Mouse (Mus musculus) liver, embryonic 12.5 days (tissue): ENCODE results near the gene Smarcd1. TPM values are rescaled to one million over a fixed set of nuclear protein-coding genes. Genes with fewer than 3 reads are reported as not detected.
A peak's percentile ranks its signal among the peaks of the same experiment; 100 is the strongest.

Source experiments
- ATAC-seq: fragments of 200-750 bp; cut with Nextera tagmentation; 2 replicates; pipeline ENCODE4 v1.8.0; 2017; ENCODE audit warnings: moderate number of reproducible peaks, mild to moderate bottlenecking, moderate library complexity
- H3K27ac ChIP-seq: fragments of 300-500 bp; sonication (generic); 2 replicates; pipeline ENCODE4 v1.5.1; 2016; ENCODE audit warnings: mild to moderate bottlenecking
- H3K27me3 ChIP-seq: fragments of 300-500 bp; sonication (generic); replicated peaks from 2 replicates; pipeline ENCODE4 v1.6.1; 2016; ENCODE audit warnings: mild to moderate bottlenecking, moderate library complexity
- H3K36me3 ChIP-seq: fragments of 300-500 bp; sonication (generic); 2 replicates; pipeline ENCODE4 v1.6.1; 2016; ENCODE audit warnings: mild to moderate bottlenecking, moderate library complexity
- H3K4me1 ChIP-seq: fragments of 300-500 bp; sonication (generic); 2 replicates; pipeline ENCODE4 v1.6.1; 2016
- H3K4me2 ChIP-seq: fragments of 300-500 bp; sonication (generic); 2 replicates; pipeline ENCODE4 v1.6.1; 2016; ENCODE audit warnings: mild to moderate bottlenecking, moderate library complexity
- H3K4me3 ChIP-seq: fragments of 300-500 bp; sonication (generic); 2 replicates; pipeline ENCODE4 v1.5.1; 2016; ENCODE audit warnings: mild to moderate bottlenecking, moderate library complexity
- H3K9ac ChIP-seq: fragments of 300-500 bp; sonication (generic); 2 replicates; pipeline ENCODE4 v1.6.1; 2016; ENCODE audit warnings: mild to moderate bottlenecking, moderate library complexity
- H3K9me3 ChIP-seq: fragments of 300-500 bp; sonication (generic); replicated peaks from 2 replicates; pipeline ENCODE4 v1.6.1; 2016; ENCODE audit warnings: mild to moderate bottlenecking, moderate library complexity
- WGBS: fragments of 180-500 bp; shearing (Covaris S2); methylation state at CpG from one replicate; pipeline ENCODE4 v1.1.7; 2016; ENCODE audit not compliant: insufficient replicate concordance; 5-methylcytosine and 5-hydroxymethylcytosine counted together
- polyA plus RNA-seq: library from polyadenylated mRNA; unstranded; fragments of >200 nt; fragmentation: Nextera tagmentation; extraction: Ambion mirVana; gene quantifications from 2 replicates; pipeline ENCODE4 v1.2.1, GENCODE M21; 2016

The Smarcd1 gene
- polyA plus RNA-seq, 1 experiment from 2014 or later: 12.6 TPM

GRCm38 (mm10) chr15:99708176-99708575 is 6.2 kb downstream of the Smarcd1 start:
- peaks cover 91% of the 10 kb centered on the region for H3K36me3 ChIP-seq
- 91% methylated on average over 13 of the region's 13 CpGs for WGBS

GRCm38 (mm10) chr15:99710221-99711190 is 8.6 kb downstream of the Smarcd1 start:
- no peak for ATAC-seq
- H3K4me2 ChIP-seq: no peak overlapping the region
- peaks cover 86% of the 10 kb centered on the region for H3K36me3 ChIP-seq
- no peak overlapping the region for H3K4me3 ChIP-seq
- WGBS: 78% methylated on average over 10 of the region's 10 CpGs
- peaks cover 6% of the 10 kb centered on the region for H3K4me1 ChIP-seq
- H3K9me3 ChIP-seq: no peaks in the 10 kb centered on the region
- H3K9ac ChIP-seq: no peak overlapping the region
- no peaks in the 10 kb centered on the region for H3K27me3 ChIP-seq
- H3K27ac ChIP-seq: peak overlapping the region; percentile 10; the same call in 1 of the 2 replicates

More at GRCm38 (mm10) chr15:99708176-99708575, 6.2 kb downstream of the Smarcd1 start:
- Histone ChIP-seq H3K9me3 (no peaks in the 10 kb centered on the region), H3K4me2 (no peak overlapping the region), H3K9ac (no peak overlapping the region), H3K27me3 (no peaks in the 10 kb centered on the region), H3K4me1 (peaks cover 14% of the 10 kb centered on the region), H3K27ac (no peak overlapping the region), H3K4me3 (no peak overlapping the region)
- no peak for ATAC-seq

- no peak overlapping the region for H3K27ac ChIP-seq
- H3K4me1 ChIP-seq: peaks cover 16% of the 10 kb centered on the region
Measured at GRCm38 (mm10) chr15:99711491-99711890, 9.6 kb downstream of the Smarcd1 start.

GRCm38 (mm10) chr15:99712666-99713559 is 11.0 kb downstream of the Smarcd1 start:
- H3K36me3 ChIP-seq: peaks cover 65% of the 10 kb centered on the region
- H3K9me3 ChIP-seq: no peaks in the 10 kb centered on the region
- no peak overlapping the region for H3K4me3 ChIP-seq
- WGBS: 75% methylated on average over 13 of the region's 13 CpGs
- no peak overlapping the region for H3K9ac ChIP-seq
- no peak overlapping the region for H3K27ac ChIP-seq
- peaks cover 23% of the 10 kb centered on the region for H3K4me1 ChIP-seq
- no peak for ATAC-seq
- H3K4me2 ChIP-seq: no peak overlapping the region
- no peaks in the 10 kb centered on the region for H3K27me3 ChIP-seq

More at GRCm38 (mm10) chr15:99711491-99711890, 9.6 kb downstream of the Smarcd1 start:
- Histone ChIP-seq H3K9ac (no peak overlapping the region), H3K4me2 (no peak overlapping the region), H3K27me3 (no peaks in the 10 kb centered on the region), H3K36me3 (peaks cover 79% of the 10 kb centered on the region), H3K9me3 (no peaks in the 10 kb centered on the region), H3K4me3 (no peak overlapping the region)
- ATAC-seq: no peak
- WGBS: 65% methylated on average over 3 of the region's 3 CpGs

GRCm38 (mm10) chr15:99713569-99713968 is 11.6 kb downstream of the Smarcd1 start:
- H3K36me3 ChIP-seq: peaks cover 59% of the 10 kb centered on the region
- no peak overlapping the region for H3K27ac ChIP-seq
- peaks cover 23% of the 10 kb centered on the region for H3K4me1 ChIP-seq
- H3K27me3 ChIP-seq: no peaks in the 10 kb centered on the region
- 81% methylated on average over 3 of the region's 3 CpGs for WGBS
- no peaks in the 10 kb centered on the region for H3K9me3 ChIP-seq
- no peak for ATAC-seq
- no peak overlapping the region for H3K9ac ChIP-seq
- H3K4me2 ChIP-seq: no peak overlapping the region
- H3K4me3 ChIP-seq: no peak overlapping the region

- H3K36me3 ChIP-seq: peaks cover 53% of the 10 kb centered on the region
- H3K27me3 ChIP-seq: no peaks in the 10 kb centered on the region
- no peaks in the 10 kb centered on the region for H3K9me3 ChIP-seq
- no peak overlapping the region for H3K4me2 ChIP-seq
- 67% methylated on average over 4 of the region's 4 CpGs for WGBS
- no peak overlapping the region for H3K4me3 ChIP-seq
- no peak overlapping the region for H3K9ac ChIP-seq
- H3K27ac ChIP-seq: no peak overlapping the region
- no peak for ATAC-seq
- peaks cover 23% of the 10 kb centered on the region for H3K4me1 ChIP-seq
Measured at GRCm38 (mm10) chr15:99714206-99714605, 12.3 kb downstream of the Smarcd1 start.

GRCm38 (mm10) chr15:99714858-99715257 is 12.9 kb downstream of the Smarcd1 start:
- peak; percentile 28; the same call in 1 of the 2 replicates for ATAC-seq
- no peaks in the 10 kb centered on the region for H3K27me3 ChIP-seq
- H3K9me3 ChIP-seq: no peaks in the 10 kb centered on the region
- H3K27ac ChIP-seq: no peak overlapping the region
- no peak overlapping the region for H3K4me2 ChIP-seq
- WGBS: 36% methylated on average over 7 of the region's 7 CpGs
- H3K9ac ChIP-seq: no peak overlapping the region
- H3K4me3 ChIP-seq: no peak overlapping the region
- peaks cover 23% of the 10 kb centered on the region for H3K4me1 ChIP-seq
- H3K36me3 ChIP-seq: peaks cover 46% of the 10 kb centered on the region

GRCm38 (mm10) chr15:99715361-99715865 is 13.5 kb downstream of the Smarcd1 start:
- Histone ChIP-seq H3K4me2 (no peak overlapping the region), H3K9ac (no peak overlapping the region), H3K4me1 (peaks cover 23% of the 10 kb centered on the region), H3K27ac (0 out of 2 replicates have a peak overlapping the region, but pooled peaks have one; percentile 46), H3K27me3 (no peaks in the 10 kb centered on the region), H3K4me3 (no peak overlapping the region), H3K9me3 (no peaks in the 10 kb centered on the region), H3K36me3 (peaks cover 42% of the 10 kb centered on the region)
- WGBS: 67% methylated on average over 13 of the region's 13 CpGs
- no peak for ATAC-seq

GRCm38 (mm10) chr15:99715982-99716746 is 14.2 kb downstream of the Smarcd1 start:
- no peak overlapping the region for H3K4me3 ChIP-seq
- H3K27me3 ChIP-seq: no peaks in the 10 kb centered on the region
- H3K9ac ChIP-seq: no peak overlapping the region
- no peak for ATAC-seq
- H3K27ac ChIP-seq: peak overlapping the region; percentile 46; the same call in 1 of the 2 replicates
- no peak overlapping the region for H3K4me2 ChIP-seq
- H3K4me1 ChIP-seq: peaks cover 23% of the 10 kb centered on the region
- peaks cover 38% of the 10 kb centered on the region for H3K36me3 ChIP-seq
- 66% methylated on average over 11 of the region's 11 CpGs for WGBS
- no peaks in the 10 kb centered on the region for H3K9me3 ChIP-seq

GRCm38 (mm10) chr15:99716814-99717213 is 14.9 kb downstream of the Smarcd1 start:
- Histone ChIP-seq H3K27me3 (no peaks in the 10 kb centered on the region), H3K4me2 (no peak overlapping the region), H3K27ac (no peak overlapping the region), H3K9me3 (no peaks in the 10 kb centered on the region), H3K9ac (no peak overlapping the region), H3K4me1 (peaks cover 23% of the 10 kb centered on the region), H3K36me3 (peaks cover 32% of the 10 kb centered on the region), H3K4me3 (no peak overlapping the region)
- WGBS: 81% methylated on average over 12 of the region's 12 CpGs
- ATAC-seq: no peak
